Mouse (Mus musculus) cerebellum, adult 2 months (tissue): ENCODE measurements around the gene Tff2. TPM values are rescaled to one million over a fixed set of nuclear protein-coding genes. Genes with fewer than 3 reads are reported as not detected.
A peak's percentile ranks its signal among the peaks of the same experiment; 100 is the strongest.

Experiments used
- DNase-seq, 2 experiments: peaks; one replicate each; pipeline ENCODE4 v3.0.0; 2021
- H3K27ac ChIP-seq: fragments of 200-500 bp; 2 replicates; pipeline ENCODE4 v1.5.1; 2012; ENCODE audit warnings: low read length, control low read depth, inconsistent platforms; ENCODE audit not compliant: insufficient read depth
- H3K27me3 ChIP-seq: fragments of 200-500 bp; 2 replicates; pipeline ENCODE4 v1.6.1; 2012; ENCODE audit warnings: inconsistent platforms, mild to moderate bottlenecking, low read length, moderate library complexity; ENCODE audit not compliant: control insufficient read depth, insufficient read depth
- H3K4me1 ChIP-seq: fragments of 200-500 bp; 2 replicates; pipeline ENCODE4 v1.6.1; 2011; ENCODE audit warnings: low read length; ENCODE audit not compliant: control insufficient read depth, insufficient read depth
- H3K4me3 ChIP-seq: fragments of 200-500 bp; replicated peaks from 2 replicates; pipeline ENCODE3; 2011; ENCODE audit warnings: mild to moderate bottlenecking, low read depth, low read length, control low read depth; ENCODE audit not compliant: insufficient read depth
- CTCF ChIP-seq: fragments of 200-500 bp; IDR thresholded peaks from 2 replicates; pipeline ENCODE4 v1.5.1; 2011; ENCODE audit warnings: low read depth, mild to moderate bottlenecking, control low read depth, low read length, moderate library complexity, borderline replicate concordance; ENCODE audit not compliant: insufficient read depth
- POLR2A ChIP-seq: fragments of 200-500 bp; IDR thresholded peaks from 2 replicates; pipeline ENCODE4 v1.6.1; 2011; ENCODE audit warnings: low read length, control low read depth, borderline replicate concordance; ENCODE audit not compliant: insufficient read depth
- whole genome bisulfite sequencing: fragments of 180-500 bp; shearing (Covaris S2); methylation state at CpG from one replicate; pipeline ENCODE4 v1.1.7; 2018; 5-methylcytosine and 5-hydroxymethylcytosine counted together
- polyA plus RNA-seq: library from polyadenylated mRNA; depleted of rRNA; stranded (reverse); fragments of >200 nt; gene quantifications from 2 replicates; pipeline ENCODE4 v1.2.3, GENCODE M21; 2012; rRNA removed

The Tff2 gene
- polyA plus RNA-seq: not detected in 2 replicates

DNA sequence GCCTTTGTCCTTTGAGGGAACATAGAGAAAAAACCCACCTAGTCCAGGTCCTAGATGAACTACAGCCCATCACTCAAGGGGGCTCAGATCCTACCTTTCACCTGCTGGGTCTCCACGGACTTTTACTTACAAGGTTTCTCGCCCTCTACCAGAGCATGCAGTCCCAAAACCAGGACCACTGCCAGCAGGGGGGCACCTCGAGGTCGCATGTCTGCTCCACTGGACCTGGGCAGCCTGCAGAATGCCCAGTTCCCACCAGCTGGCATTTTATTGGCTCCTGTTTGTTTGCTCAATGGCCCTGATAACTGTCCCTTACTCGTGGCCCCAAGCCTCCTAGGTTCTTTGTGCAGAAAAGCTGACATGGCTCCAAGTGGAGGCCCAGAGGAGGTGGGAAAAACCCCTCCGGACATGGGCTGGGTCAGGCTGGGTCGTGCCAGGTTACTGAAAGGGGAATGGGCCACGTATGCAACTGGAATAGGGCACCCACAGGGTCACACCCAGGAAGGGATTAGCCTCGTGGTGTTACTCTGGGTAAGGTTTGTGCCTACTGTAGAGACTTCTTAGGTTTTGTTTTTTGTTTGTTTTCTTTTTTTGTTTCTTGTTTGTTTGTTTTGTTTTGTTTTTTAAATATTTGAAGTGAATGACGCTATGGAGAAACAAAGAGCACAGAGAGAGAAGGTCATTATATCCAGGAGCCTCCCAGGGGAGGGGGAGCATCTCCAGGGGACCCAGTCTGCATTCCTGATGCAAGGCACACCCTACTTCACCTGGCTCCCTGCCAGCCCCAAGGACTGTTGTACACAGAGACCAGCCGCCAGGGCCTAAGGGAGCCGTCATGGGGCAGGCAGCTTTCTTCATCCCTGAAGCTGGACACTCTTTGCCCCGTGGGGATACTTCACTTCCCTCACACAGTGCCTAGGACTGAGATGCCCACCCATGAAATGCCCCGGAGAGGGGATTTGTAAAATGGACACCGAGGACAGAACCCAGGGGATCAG, at the start of gene Tff2:
Tff2 (minus strand) TSS at position 243 of the 998 bp plus-strand sequence.
- no peaks in the 10 kb centered on the region for H3K27me3 ChIP-seq
- no peak within 1 kb of the TSS for H3K4me3 ChIP-seq
- H3K27ac ChIP-seq: no peak within 1 kb of the TSS
- WGBS: 61% methylated on average over 15 of the region's 15 CpGs
- no peak for TF ChIP-seq POLR2A
- TF ChIP-seq CTCF: no peak
- no peaks in the 10 kb centered on the region for H3K4me1 ChIP-seq
- DNase-seq: no peak

DNA sequence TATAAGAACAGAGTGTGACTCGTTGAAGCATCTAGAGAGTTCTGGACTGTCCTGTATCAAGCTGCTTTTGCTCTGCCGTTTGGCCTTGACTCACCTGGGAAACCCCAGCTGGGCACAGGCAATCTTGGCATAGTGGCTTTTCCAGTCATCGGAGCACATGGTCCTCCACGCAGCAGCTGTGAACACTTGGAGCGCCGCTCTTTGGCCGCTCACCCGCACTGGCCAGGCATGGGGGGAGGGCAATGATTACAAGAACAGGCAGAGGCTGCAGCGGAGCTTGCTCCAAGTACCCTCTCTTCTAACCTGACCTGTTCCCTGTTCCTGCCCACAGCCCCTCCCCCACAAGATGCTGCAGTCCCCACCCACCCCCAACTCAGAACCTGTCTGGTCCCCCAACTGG, 49.3 kb upstream of the Tff2 start:
- Histone ChIP-seq H3K27ac (no peak overlapping the region), H3K27me3 (no peaks in the 10 kb centered on the region), H3K4me1 (no peaks in the 10 kb centered on the region), H3K4me3 (no peak overlapping the region)
- 32% methylated on average over 9 of the region's 9 CpGs for WGBS
- no peak for DNase-seq
- no peak for TF ChIP-seq CTCF
- no peak for TF ChIP-seq POLR2A

DNA sequence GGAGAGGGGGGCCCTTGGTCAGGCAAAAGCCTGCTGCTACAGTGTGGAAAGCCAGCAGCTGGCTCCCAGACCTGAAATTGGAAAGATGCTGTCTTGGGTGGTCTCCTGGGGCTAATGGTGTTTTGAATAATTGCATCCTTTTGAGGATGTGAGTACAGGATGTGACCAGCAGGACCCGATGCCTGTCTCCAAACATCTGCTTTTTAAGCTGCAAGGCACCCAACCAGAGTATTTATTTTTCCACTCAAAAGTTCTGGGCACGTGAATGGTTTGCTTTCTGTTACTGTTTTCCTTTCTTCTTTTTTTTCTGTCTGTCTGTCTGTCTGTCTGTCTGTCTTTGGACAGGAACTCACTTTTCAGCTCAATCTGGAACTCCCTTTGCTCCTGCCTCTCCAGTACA, 48.6 kb upstream of the Tff2 start:
- WGBS: 84% methylated on average over 2 of the region's 2 CpGs
- Histone ChIP-seq H3K27ac (no peak overlapping the region), H3K4me1 (no peaks in the 10 kb centered on the region), H3K27me3 (no peaks in the 10 kb centered on the region), H3K4me3 (no peak overlapping the region)
- TF ChIP-seq POLR2A: no peak
- no peak for TF ChIP-seq CTCF
- no peak for DNase-seq

DNA sequence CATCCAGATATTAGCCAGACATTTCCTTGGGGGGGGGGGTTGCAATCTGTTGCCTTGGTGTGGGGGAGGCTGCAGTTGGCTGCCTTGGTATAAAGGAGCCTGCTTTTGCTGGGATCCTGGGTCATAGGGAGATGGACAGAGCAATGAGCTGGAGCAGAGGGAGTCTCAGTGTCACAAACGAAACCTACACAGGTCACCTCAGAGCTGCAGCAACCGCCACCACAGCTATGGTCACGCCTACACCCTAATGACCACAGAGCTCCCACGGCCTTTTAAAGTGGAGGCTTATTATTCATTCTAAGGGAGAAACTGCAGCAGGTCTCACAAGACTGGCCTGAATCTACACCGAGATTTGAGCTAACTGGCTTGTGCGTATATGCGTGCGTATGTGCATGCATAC, 47.7 kb upstream of the Tff2 start:
- TF ChIP-seq POLR2A: no peak
- TF ChIP-seq CTCF: no peak
- WGBS: 87% methylated on average over 8 of the region's 8 CpGs
- H3K27me3 ChIP-seq: no peaks in the 10 kb centered on the region
- H3K4me1 ChIP-seq: no peaks in the 10 kb centered on the region
- H3K27ac ChIP-seq: no peak overlapping the region
- DNase-seq: no peak
- H3K4me3 ChIP-seq: no peak overlapping the region

DNA sequence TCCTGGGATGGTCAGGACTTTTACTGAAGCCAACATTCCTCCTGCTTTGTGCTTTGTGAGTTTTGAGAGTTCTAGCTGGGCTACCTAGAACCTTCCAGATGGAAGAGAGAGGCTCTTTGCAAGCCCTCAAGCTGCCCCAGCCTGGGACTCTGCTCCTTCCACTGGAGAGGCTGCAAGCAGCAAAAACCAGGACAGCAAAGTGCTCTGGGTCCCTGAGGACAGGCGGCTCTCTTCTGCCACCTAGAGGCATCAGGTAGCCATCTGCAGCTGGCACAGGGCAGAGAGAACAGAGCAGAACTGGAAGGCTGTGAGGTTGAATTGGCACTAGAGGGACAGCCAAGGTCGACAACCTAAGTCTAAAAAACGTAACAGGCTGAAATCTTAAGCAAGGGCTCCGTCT, 43.3 kb upstream of the Tff2 start:
- Histone ChIP-seq H3K27me3 (no peaks in the 10 kb centered on the region), H3K4me3 (no peak overlapping the region), H3K4me1 (peaks cover 12% of the 10 kb centered on the region), H3K27ac (no peak overlapping the region)
- DNase-seq: peak; percentile 84 to 86
- WGBS: 25% methylated on average over 4 of the region's 4 CpGs
- TF ChIP-seq CTCF: peak; percentile 98
- no peak for TF ChIP-seq POLR2A

DNA sequence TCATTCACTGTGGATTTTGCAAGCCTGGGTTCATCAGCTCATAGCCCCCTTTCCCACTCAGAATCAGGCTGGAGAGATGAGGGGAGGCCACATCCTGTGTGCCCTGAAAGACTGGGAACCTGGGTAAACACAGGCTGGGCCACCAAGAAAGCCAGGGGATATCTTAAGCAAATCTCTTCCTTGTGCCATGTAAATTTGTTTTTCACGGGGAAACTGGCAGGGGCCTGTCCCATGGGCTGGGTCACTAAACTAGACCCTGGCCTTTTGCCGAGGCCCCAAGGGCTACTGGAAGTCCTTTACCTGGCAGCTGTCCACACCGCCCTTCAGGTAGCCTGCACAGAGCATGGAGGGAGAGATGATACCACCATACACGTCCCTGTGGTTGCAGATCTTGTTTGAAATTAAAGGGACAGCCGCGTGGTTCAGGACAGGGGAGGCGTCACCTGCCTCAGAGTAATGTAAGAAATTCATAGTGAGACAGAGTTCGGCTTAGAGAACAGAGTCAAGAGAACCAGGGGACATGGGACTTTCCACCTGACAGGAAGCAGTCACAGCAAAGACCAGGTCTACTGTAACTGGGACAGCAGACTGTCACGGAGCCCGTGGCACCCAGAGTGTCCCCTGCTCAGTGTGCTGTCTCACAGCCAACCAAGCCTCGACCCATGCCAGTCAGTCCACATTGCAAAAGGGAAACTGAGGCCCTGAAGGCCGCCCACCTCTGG, 40.3 kb upstream of the Tff2 start:
- Histone ChIP-seq H3K27me3 (no peaks in the 10 kb centered on the region), H3K27ac (no peak overlapping the region), H3K4me3 (no peak overlapping the region), H3K4me1 (peaks cover 12% of the 10 kb centered on the region)
- DNase-seq: no peak
- TF ChIP-seq POLR2A (no peak), CTCF (no peak)
- WGBS: 80% methylated on average over 12 of the region's 12 CpGs

DNA sequence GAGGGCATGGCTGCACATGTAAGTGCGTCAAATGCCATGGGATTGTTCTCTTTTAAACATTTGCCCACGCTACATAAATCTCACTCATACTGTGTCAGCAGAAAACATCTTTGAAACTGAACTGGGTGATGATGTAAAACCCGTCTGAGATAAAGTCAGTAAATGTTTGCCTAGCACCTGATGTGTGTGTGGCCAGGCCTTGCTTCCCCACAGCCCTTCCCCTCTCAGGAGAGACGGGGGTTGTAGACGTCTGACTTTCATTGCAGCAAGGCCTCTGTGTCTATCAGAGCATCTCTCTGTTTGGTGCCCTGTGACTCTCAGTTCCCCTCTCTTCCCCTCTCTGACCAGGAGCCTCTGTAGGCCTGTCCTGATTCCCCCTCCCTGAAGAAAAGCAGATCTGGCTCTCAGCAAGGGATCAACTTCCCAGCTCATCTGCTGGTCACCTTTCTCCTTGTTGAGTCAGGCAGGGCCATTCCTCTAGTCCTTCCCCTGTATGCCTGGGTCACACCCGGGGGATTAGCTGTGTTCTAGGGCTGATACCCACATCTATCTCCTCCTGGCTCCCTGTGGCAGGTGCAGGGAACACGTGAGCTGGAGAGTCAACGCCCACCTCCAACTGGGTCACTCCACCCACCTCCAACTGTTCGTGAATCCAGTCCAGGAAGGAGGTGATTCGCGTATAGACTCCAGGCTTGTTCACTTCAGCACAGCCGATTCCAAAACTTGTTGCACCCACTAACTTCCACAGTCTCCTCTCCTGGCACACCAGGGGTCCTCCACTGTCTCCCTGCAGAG, 39.3 kb upstream of the Tff2 start:
- H3K27ac ChIP-seq: no peak overlapping the region
- 44% methylated on average over 12 of the region's 12 CpGs for WGBS

More for the DNA sequence above, 39.3 kb upstream of the Tff2 start:
- Histone ChIP-seq H3K27me3 (no peaks in the 10 kb centered on the region), H3K4me1 (peaks cover 12% of the 10 kb centered on the region), H3K4me3 (no peak overlapping the region)
- TF ChIP-seq CTCF (no peak), POLR2A (no peak)
- DNase-seq: peak; percentile 30 to 55
